Mouse (Mus musculus) limb, embryonic 14.5 days (tissue): ENCODE measurements around the gene Traf1. TPM values are rescaled to one million over a fixed set of nuclear protein-coding genes. Genes with fewer than 3 reads are reported as not detected.

Experiments
- ATAC-seq: fragments of 200-750 bp; cut with Nextera tagmentation; 2 replicates; pipeline ENCODE4 v1.8.0; 2017; ENCODE audit warnings: low read depth, moderate number of reproducible peaks, moderate TSS enrichment; ENCODE audit not compliant: low FRiP score
- DNase-seq: peaks from one replicate; pipeline ENCODE4 v3.0.0-alpha.2; 2015; ENCODE audit warnings: low spot score
- H3K27ac ChIP-seq: fragments of 300-500 bp; sonication (generic); replicated peaks from 2 replicates; pipeline ENCODE4 v1.5.1; 2014; ENCODE audit warnings: low read depth, mild to moderate bottlenecking, low read length, moderate library complexity, mixed read lengths
- H3K27me3 ChIP-seq: fragments of 300-500 bp; sonication (generic); 2 replicates; pipeline ENCODE4 v1.6.1; 2014; ENCODE audit warnings: low read length, mixed read lengths; ENCODE audit not compliant: control insufficient read depth, insufficient read depth
- H3K36me3 ChIP-seq: fragments of 300-500 bp; sonication (generic); 2 replicates; pipeline ENCODE4 v1.6.1; 2014; ENCODE audit warnings: mild to moderate bottlenecking, low read length, moderate library complexity, mixed read lengths; ENCODE audit not compliant: control insufficient read depth, insufficient read depth
- H3K4me1 ChIP-seq: fragments of 300-500 bp; sonication (generic); 2 replicates; pipeline ENCODE4 v1.6.1; 2014; ENCODE audit warnings: antibody characterized with exemption, low read length, mixed read lengths; ENCODE audit not compliant: control insufficient read depth, insufficient read depth
- H3K4me2 ChIP-seq: fragments of 300-500 bp; sonication (generic); replicated peaks from 2 replicates; pipeline ENCODE4 v1.6.1; 2014; ENCODE audit warnings: low read depth, mild to moderate bottlenecking, low read length, moderate library complexity; ENCODE audit not compliant: severe bottlenecking
- H3K4me3 ChIP-seq: fragments of 300-500 bp; sonication (generic); replicated peaks from 2 replicates; pipeline ENCODE4 v1.5.1; 2014; ENCODE audit warnings: low read length
- H3K9ac ChIP-seq: fragments of 300-500 bp; sonication (generic); 2 replicates; pipeline ENCODE4 v1.6.1; 2014; ENCODE audit warnings: mild to moderate bottlenecking, low read depth, low read length, moderate library complexity; ENCODE audit not compliant: severe bottlenecking
- H3K9me3 ChIP-seq: fragments of 300-500 bp; sonication (generic); 2 replicates; pipeline ENCODE4 v1.6.1; 2016; ENCODE audit warnings: low read length; ENCODE audit not compliant: control insufficient read depth
- POLR2A ChIP-seq: fragments of 200-500 bp; IDR thresholded peaks from 2 replicates; pipeline ENCODE4 v1.8.0; 2012; ENCODE audit warnings: inconsistent platforms, mild to moderate bottlenecking, moderate library complexity, borderline replicate concordance; ENCODE audit not compliant: insufficient read depth, insufficient read length; ENCODE audit errors: extremely low read depth
- WGBS: fragments of 180-500 bp; shearing (Covaris S2); extraction: QIAGEN DNeasy Blood & Tissue Kit; methylation state at CpG from one replicate; pipeline ENCODE4 v1.1.7; 2014; 5-methylcytosine and 5-hydroxymethylcytosine counted together
- polyA plus RNA-seq, 2 experiments: library from polyadenylated mRNA; depleted of rRNA in 1 of 2; stranded (reverse) in 1 of 2; unstranded in 1 of 2; fragments of >200 nt; fragmentation: Nextera tagmentation in 1 of 2; extraction: Ambion mirVana in 1 of 2; gene quantifications; 2 replicates each; pipeline versions ENCODE4 v1.2.1 to v1.2.3; 2012 to 2014

Traf1 gene
- polyA plus RNA-seq, 2 experiments, result 4.0 to 5.1 TPM

- Histone ChIP-seq H3K36me3 (no peaks in the 10 kb centered on the region), H3K9me3 (no peaks in the 10 kb centered on the region), H3K27ac (no peak overlapping the region), H3K27me3 (no peaks in the 10 kb centered on the region), H3K4me3 (no peak overlapping the region), H3K9ac (no peak overlapping the region), H3K4me2 (no peak overlapping the region), H3K4me1 (peaks cover 10% of the 10 kb centered on the region)
- TF ChIP-seq POLR2A, result no peak
- ATAC-seq (no peak), DNase-seq (no peak)
- WGBS, result 62% methylated on average over 9 of the region's 9 CpGs
Measured at GRCm38 (mm10) chr2:34962893-34963292, 1.3 kb upstream of the Traf1 start.

- Histone ChIP-seq H3K9ac (no peak overlapping the region), H3K27me3 (no peaks in the 10 kb centered on the region), H3K4me2 (no peak overlapping the region), H3K9me3 (no peaks in the 10 kb centered on the region), H3K36me3 (no peaks in the 10 kb centered on the region), H3K27ac (no peak overlapping the region), H3K4me1 (peaks cover 10% of the 10 kb centered on the region), H3K4me3 (no peak overlapping the region)
- ATAC-seq (no peak), DNase-seq (no peak)
- no peak for TF ChIP-seq POLR2A
- 88% methylated on average over 2 of the region's 2 CpGs for WGBS
Measured at GRCm38 (mm10) chr2:34962211-34962610, 639 bp upstream of the Traf1 start.

DNA sequence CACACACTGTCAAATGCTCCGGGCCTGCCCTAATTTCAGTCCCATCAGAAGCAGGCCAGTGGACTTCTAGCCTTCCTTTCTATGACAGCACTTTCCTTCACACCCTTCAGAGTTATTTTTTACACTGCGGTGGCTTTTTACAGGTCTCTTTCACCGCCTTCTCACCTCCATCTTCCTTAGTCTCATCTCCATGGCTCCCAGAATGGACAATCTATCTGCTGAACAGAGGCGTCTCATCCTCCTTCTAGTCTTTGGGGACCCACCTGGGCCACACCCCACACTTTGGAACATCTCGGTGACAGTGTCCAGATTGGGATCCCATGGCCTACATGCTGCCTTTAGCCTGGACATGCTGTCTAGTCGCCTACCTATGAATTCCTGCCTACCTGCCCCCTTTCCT lies 606 bp downstream of the Traf1 start:
- H3K27ac ChIP-seq, result no peak overlapping the region

DNA sequence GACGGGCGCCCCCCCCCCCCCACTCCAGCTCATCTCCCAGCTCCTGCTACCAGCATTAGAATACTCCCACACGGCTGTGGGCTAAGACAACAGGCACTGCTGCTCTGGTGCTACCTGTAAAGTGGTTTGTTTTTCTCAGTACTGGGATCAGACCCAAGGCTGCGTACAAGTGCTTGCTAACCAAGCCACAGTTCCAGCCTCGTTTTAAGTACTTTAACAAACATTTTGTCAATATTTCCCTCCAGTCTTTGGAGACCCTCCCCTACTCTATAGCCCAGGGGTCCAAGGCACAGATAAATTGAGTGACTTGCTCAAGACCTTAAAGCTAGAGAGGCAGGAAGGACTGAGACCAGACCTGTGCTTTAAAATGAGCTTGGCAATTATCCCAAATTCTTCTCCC lies 1.1 kb downstream of the Traf1 start:
- H3K9me3 ChIP-seq, result no peaks in the 10 kb centered on the region
- H3K4me2 ChIP-seq, result no peak overlapping the region
- WGBS, result 69% methylated on average over 3 of the region's 5 CpGs
- peaks cover 9% of the 10 kb centered on the region for H3K4me1 ChIP-seq
- no peak for DNase-seq
- no peak overlapping the region for H3K9ac ChIP-seq
- H3K4me3 ChIP-seq, result no peak overlapping the region
- TF ChIP-seq POLR2A, result no peak
- no peaks in the 10 kb centered on the region for H3K36me3 ChIP-seq
- no peaks in the 10 kb centered on the region for H3K27me3 ChIP-seq
- H3K27ac ChIP-seq, result no peak overlapping the region
- ATAC-seq, result peak; percentile 31; the same call in 1 of the 2 replicates

More for the DNA sequence above, 606 bp downstream of the Traf1 start:
- Histone ChIP-seq H3K4me2 (peak overlapping the region; percentile 56), H3K9me3 (no peaks in the 10 kb centered on the region), H3K36me3 (no peaks in the 10 kb centered on the region), H3K9ac (peak overlapping the region; percentile 43; the same call in 1 of the 2 replicates), H3K4me1 (peaks cover 10% of the 10 kb centered on the region), H3K4me3 (peak overlapping the region; percentile 31), H3K27me3 (no peaks in the 10 kb centered on the region)
- ATAC-seq, result no peak
- no peak for TF ChIP-seq POLR2A
- WGBS, result 66% methylated on average over 6 of the region's 6 CpGs
- DNase-seq, result no peak

- H3K9ac ChIP-seq, result no peak overlapping the region
- no peak overlapping the region for H3K27ac ChIP-seq
- no peak for DNase-seq
- 81% methylated on average over 7 of the region's 7 CpGs for WGBS
- H3K4me1 ChIP-seq, result peaks cover 6% of the 10 kb centered on the region
- no peak overlapping the region for H3K4me2 ChIP-seq
- H3K4me3 ChIP-seq, result no peak overlapping the region
- no peaks in the 10 kb centered on the region for H3K27me3 ChIP-seq
- no peak for TF ChIP-seq POLR2A
- H3K36me3 ChIP-seq, result no peaks in the 10 kb centered on the region
- no peak for ATAC-seq
- no peaks in the 10 kb centered on the region for H3K9me3 ChIP-seq
Measured at GRCm38 (mm10) chr2:34958582-34958981, 3.0 kb downstream of the Traf1 start.

DNA sequence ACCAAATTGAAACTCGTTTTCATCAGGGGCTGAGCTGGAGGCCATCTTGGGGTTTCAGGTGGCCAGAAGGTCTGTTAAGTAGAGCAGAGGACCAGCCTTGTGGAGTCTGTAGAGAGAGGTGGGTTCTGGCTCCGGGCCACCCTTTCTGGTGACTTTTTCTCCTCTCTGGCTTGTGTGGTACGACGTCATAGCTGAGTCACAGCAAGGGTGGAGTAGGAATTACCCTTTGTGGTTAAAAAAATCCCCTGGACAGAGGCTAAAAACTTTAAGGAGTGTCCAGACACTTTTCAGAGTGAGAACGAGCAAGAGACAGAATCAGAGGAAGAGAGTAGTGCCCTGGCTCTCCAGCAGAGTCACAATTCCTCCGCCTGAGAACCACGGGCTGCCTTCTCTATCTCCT lies 3.5 kb downstream of the Traf1 start:
- no peaks in the 10 kb centered on the region for H3K36me3 ChIP-seq
- H3K27me3 ChIP-seq, result no peaks in the 10 kb centered on the region
- ATAC-seq, result no peak
- no peak for TF ChIP-seq POLR2A
- no peak overlapping the region for H3K4me3 ChIP-seq
- 79% methylated on average over 7 of the region's 7 CpGs for WGBS
- H3K9me3 ChIP-seq, result no peaks in the 10 kb centered on the region
- no peak overlapping the region for H3K4me2 ChIP-seq
- H3K9ac ChIP-seq, result no peak overlapping the region
- no peak for DNase-seq
- no peak overlapping the region for H3K27ac ChIP-seq
- peaks cover 6% of the 10 kb centered on the region for H3K4me1 ChIP-seq
